Mouse (Mus musculus) adrenal gland, postnatal 14 days (tissue): ENCODE data around the gene Wasf2. TPM values are rescaled to one million over a fixed set of nuclear protein-coding genes. Genes with fewer than 3 reads are reported as not detected.

ENCODE experiments used
- DNase-seq: peaks from one replicate; pipeline ENCODE4 v3.0.0; 2021; ENCODE audit warnings: mixed read lengths
- total RNA-seq: library from RNA; stranded (reverse); gene quantifications from 2 replicates; pipeline ENCODE4 v1.2.3, GENCODE M21; 2021

Wasf2 gene
- total RNA-seq, 1 experiment from 2014 or later: 117 TPM

DNA sequence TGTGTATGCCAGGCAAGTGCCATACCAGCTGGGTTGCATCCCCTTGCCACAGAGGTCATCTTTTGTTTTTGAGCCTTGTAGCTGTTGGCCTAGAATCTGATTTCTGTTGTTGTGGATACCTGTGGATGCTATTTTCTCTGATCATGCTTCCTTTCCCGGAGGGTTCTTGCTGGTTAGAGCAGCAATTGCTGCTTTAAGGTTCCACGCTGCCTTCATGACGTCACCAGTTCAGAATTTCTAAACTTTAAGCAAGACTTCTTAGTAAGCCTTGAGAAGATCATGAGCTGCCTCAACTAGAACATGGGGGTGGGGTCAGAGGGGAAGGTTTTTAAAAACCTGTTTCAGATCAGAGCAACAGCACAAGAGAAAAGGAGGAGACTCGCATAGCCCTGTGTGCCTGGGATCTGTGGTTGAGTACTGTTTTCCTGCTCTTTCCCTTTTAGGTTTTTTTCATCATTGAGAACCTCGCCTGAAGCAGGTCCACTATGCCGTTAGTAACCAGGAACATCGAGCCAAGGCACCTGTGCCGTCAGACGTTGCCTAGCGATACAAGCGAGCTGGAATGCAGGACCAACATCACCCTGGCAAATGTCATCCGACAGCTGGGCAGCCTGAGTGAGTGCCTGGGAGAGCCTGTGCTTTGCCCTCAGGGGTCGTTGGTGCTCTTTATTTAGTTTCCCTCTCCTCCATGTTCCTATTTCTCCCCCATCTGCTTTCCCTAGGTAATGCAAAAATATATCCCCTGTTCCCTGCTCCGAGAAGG, 45.9 kb downstream of the Wasf2 start:
- no peak for DNase-seq

DNA sequence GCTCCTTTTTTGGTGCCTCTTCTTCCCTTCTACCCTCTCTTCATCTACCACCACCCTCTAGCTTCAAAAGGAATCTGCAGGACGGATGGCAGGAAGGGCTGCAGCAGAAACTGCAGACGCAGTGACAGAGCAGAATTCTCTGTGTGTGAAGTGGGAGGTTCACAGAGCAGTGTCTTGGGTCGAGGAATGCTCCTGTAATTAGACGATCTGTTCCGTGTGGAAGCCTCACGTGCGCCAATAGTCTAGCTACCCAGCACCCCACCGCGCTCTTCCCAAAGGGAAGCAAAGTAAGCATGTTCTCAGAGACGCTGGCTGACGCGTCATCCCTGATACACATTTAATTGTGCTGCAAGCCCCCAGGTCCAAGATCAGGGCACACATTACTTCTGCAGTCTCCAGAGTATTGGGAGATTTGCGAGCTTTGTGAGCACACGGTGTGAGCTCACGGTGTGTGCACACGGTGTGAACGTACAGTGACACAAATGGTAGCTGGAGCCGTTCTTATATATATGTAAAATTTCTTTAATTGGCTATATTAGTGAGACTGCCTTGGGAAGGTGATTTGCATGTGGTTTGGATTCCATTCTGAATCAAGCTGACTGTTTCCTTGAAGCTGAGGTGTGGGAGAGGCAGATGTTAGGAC, 46.6 kb downstream of the Wasf2 start:
- no peak for DNase-seq

DNA sequence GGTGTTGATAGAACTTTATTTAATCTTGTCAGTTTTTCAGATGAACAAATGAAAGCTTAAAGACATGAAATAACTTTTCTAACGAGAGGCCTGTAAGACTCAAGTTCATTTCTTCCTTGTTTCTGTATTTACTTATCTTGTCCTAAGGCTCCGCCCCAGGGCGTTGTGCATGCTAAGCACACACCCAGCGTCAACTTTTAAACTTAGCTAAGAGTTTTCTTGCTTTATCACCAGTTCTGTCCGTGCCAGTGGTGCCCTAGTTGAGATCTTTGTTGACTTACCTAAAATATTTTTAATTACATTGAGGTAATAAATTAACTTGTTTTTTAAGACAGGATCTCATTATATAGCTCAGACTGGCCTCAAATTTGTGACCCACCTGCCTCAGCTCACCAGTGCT, 48.0 kb downstream of the Wasf2 start:
- DNase-seq: no peak

- no peak for DNase-seq
Observed at GRCm38 (mm10) chr4:133179258-133179657, 49.0 kb downstream of the Wasf2 start.

DNA sequence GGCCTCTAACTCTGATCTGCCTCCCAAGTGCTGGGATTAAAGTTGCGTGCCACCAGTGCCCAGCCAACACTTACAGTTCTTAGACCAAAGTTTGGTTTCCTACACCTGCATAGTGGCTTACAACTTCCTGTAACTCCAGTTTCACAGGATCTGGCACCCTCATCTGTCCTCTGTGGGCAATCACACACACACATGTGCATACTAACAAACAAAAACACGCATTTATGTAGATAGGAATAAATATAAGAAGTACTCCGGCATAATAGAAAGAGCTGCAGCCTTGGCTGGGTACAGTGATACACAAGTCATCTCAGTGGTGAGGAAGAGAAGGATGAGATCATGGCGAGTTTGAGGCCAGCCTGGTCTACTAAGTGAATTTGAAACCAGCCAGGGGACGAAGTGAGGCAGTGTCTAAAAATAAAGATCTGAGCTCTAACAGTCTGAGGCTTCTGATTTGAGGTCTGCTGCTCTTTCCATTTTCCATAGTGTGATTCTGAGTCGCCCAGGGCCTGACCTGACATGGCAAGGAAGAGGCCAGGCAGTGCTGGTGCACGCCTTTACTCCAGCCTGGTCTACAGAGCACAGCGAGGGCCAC, 52.2 kb downstream of the Wasf2 start:
- no peak for DNase-seq

DNA sequence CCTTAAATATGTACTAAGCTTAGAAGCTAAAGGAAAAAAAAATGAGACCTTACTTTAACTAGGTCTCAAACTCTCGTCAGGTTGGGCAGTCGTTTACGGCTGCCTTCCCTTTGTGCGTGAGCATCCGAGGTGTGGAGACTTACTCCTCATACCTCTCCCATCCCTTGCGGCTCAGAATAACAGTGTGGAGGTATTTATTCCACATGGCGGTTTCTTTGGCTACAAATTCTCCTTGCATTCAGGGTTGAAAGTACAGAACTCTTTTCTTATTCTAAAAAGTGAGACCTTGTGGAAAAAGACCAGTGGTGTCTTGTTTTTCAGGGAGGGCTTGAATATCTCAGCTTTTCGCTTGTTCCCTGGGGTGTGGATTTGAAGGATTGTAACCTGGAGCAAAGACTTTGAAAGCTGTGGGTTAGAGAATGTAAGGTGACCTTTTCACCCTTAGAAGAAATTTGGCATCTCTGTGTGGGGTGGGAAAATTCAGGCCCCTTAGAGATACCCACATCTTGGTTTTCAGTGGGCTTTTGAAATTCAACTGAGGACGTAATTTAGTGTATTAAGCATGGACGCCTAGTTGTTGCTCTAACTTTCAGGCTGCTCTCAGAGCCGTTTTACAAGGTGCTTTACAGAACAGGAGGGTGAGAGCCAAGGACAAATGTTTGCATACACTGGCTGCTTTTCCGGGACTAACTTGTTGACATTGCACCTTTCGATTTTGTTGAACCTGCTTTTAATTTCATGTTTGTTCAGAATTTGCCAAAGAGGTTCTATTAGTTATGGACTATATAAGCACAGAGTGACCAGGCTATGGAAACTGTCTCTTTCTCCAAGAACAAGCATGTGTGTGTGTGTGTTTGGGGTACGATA, 54.0 kb downstream of the Wasf2 start:
- no peak for DNase-seq

- peak; percentile 76 for DNase-seq
Observed at GRCm38 (mm10) chr4:133184898-133185665, 54.8 kb downstream of the Wasf2 start.

DNA sequence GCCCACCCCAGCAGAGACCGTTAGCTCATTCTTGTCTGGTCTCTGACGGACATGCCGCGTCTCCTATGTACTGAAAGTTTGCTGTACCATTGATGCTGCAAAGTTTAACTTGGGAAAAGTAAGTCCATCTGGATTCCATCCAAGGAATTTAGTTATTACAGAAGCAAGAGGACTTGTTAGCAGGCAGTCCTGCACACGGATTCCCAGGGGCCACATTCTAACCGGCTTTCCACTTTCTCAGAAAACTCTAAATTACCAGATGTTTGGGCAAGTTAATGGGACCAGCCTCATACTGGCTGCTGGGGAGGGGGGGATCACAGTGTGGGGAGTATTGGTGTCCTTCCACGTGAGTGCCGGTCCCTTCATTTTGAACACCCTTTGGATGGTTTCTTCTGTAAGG, 55.6 kb downstream of the Wasf2 start:
- DNase-seq: no peak

DNA sequence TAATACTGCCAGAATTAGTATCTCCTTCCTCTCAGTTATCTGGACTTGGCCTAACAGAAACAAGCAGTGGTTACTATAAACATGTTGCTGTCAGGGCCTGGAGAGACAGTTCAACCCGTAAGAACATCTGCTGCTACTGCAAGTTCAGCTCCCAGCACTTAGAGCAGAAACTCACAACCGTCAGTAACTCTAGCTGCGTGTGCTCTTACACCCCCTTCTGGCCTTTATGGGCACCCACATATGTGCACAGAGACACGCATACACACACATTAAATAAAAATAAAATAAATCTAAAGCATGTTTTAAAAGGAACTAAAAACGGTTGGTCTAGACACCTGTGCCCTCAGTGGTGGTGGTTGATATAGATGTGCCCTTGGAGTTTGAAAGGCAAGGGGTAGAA, 56.6 kb downstream of the Wasf2 start:
- DNase-seq: no peak

GRCm38 (mm10) chr4:133189396-133189795, 59.1 kb downstream of the Wasf2 start:
- DNase-seq: no peak

DNA sequence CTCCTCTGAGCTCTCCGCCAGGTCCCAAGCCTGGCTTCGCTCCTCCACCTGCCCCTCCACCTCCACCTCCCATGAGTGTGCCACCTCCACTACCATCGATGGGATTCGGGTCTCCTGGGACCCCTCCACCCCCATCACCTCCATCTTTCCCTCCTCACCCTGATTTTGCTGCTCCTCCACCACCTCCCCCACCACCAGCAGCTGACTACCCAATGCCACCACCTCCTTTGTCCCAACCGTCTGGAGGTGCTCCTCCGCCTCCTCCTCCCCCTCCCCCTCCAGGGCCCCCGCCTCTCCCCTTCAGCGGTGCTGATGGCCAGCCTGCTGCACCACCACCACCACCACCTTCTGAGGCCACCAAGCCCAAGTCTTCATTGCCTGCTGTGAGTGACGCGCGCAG, 64.2 kb downstream of the Wasf2 start:
- DNase-seq: no peak

GRCm38 (mm10) chr4:133195014-133195413, 64.7 kb downstream of the Wasf2 start:
- DNase-seq: no peak

- DNase-seq: no peak
Observed at GRCm38 (mm10) chr4:133196136-133196535, 65.8 kb downstream of the Wasf2 start.

- DNase-seq: no peak
Observed at GRCm38 (mm10) chr4:133196852-133197251, 66.5 kb downstream of the Wasf2 start.

DNA sequence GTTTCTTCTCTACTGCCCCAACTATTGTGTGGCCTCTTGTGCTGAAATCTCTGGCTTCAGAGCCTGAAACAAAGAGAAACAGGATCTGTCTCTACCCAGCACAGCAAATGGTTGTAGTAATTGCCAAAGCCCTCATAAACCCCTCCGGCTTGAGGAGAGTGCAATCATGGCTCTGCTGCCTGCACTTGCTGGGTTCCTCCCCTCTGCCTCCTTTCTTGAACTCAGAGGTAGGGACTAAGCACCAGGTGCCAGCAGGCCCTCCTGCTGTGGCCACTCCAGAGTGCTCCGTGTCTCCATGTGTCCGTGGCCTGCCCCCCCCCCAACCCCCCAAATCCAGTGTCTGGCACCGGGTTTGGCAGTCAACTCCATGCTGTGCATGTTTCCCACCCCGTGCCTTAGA, 67.0 kb downstream of the Wasf2 start:
- DNase-seq: no peak

GRCm38 (mm10) chr4:133197801-133198286, 67.5 kb downstream of the Wasf2 start:
- peak; percentile 66 for DNase-seq

DNA sequence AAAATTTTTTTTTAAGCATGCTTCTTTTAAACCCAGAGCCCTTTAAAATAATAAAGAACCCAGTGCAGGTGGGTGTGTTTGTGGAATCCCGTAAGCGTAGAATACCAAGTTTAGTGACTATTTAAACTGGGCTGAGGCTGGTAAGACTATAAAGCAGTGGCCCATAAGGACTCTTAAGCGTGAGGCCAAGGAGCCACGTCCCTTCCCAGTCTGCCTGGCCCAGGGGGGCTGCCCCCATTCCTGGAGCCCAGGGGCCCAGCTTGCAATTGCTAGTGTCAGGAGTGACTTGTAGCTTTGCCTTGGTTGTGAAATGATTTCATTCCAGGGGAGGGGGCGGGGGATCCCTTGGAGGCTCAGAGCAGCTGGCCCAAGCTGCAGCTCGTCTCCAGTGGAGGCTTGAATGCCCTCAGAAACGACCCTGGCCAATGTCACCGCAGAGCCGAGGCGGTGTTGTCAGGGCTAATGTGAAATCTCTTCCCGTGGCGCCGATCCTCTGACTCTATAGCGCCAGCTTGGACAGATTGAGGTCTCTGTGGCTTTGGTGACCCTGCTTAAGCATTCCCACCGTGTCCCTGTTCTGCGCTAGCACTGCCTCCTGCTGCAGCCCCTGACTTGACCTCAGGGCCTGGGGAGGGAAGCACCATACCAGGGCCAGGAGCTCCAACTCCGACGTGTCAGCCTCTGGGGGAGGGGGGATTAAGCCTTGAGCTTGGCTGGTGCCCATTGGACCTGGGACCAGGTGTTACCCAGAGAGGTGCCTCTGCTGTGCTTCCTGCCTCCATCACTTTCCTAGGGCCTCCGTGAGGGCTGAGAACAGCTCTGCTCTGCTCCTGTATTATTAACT, 68.3 kb downstream of the Wasf2 start:
- DNase-seq: peak; percentile 62

DNA sequence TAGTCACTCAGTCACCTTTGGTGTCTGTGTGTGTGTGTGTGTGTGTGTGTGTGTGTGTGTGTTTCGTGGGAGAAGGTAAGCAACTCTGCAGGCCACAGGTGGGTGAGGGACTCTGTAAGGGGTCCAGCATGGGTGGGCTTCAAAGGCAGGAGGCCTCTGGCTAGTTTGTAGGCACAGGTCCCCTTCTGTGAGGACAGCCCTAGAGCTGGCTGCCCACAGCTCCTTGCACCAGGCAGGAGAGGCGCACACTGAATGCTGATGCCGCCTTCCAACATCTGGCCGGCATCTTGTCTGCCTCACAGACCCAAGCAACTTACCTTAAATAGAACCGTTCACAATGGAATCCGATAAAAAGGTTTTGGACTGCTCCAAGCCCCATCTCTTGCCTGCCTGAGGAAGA, 69.4 kb downstream of the Wasf2 start:
- no peak for DNase-seq

GRCm38 (mm10) chr4:133200343-133200742, 70.0 kb downstream of the Wasf2 start:
- DNase-seq: peak; percentile 73

DNA sequence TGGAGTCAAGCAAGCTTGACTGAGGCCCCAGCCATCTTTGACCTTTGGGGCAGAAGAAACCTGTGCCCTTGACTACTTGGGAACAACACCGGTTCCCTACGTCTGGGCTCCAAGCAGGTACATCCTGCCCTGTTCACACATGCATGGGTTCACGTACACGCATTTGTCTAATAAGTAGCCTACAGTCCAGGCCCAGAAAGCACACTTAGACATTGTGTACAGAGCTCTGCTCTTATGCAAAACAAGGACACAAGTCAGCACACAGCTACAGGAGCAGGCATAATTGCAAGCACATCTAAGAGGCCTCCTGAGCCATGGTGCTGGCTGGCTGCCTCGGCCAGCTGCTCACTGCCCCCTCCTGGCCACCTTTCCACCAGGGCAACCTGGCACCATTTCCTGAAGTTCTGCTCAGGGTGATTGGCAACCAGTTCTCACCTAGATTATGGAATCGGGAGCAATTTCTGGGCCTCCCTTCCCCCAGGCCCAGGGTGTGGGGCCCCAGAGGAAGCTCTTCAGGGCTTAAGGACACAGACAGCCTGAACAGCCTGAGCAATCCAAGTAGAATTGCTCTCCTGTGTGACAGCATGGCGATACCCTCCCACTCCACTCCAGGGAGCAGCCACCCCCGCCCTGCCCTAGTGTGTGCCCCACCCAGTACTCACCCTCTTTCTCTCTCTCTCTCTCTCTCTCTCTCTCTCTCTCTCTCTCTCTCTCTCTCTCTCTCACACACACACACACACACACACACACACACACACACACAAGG, 70.9 kb downstream of the Wasf2 start:
- peak; percentile 90 for DNase-seq
